Mouse (Mus musculus) right cerebral cortex, adult 18-20 months (tissue): ENCODE data around the gene Plch2.

Source experiments
- DNase-seq: peaks from one replicate; pipeline ENCODE4 v3.0.0; 2022; ENCODE audit warnings: mixed read lengths

Plch2 gene

GRCm38 (mm10) chr4:155019336-155019847 lies 37.2 kb downstream of the Plch2 start:
- DNase-seq: peak; percentile 64

- DNase-seq: no peak
These were observed 37.8 kb downstream of the Plch2 start for GRCm38 (mm10) chr4:155018601-155019335.

GRCm38 (mm10) chr4:155018066-155018465 lies 38.5 kb downstream of the Plch2 start:
- DNase-seq: no peak

- DNase-seq: no peak
These were observed 39.2 kb downstream of the Plch2 start for GRCm38 (mm10) chr4:155017253-155017878.

GRCm38 (mm10) chr4:155016807-155017206 lies 39.8 kb downstream of the Plch2 start:
- DNase-seq: no peak

- DNase-seq: no peak
These were observed 41.0 kb downstream of the Plch2 start for GRCm38 (mm10) chr4:155015550-155015949.

GRCm38 (mm10) chr4:155014791-155015190 lies 41.8 kb downstream of the Plch2 start:
- peak; percentile 84 for DNase-seq

- no peak for DNase-seq
These were observed 42.3 kb downstream of the Plch2 start for GRCm38 (mm10) chr4:155014244-155014643.

- DNase-seq: peak; percentile 52
These were observed 43.8 kb downstream of the Plch2 start for GRCm38 (mm10) chr4:155012788-155013187.

GRCm38 (mm10) chr4:155012115-155012514 lies 44.5 kb downstream of the Plch2 start:
- no peak for DNase-seq

GRCm38 (mm10) chr4:155011312-155012025 lies 45.1 kb downstream of the Plch2 start:
- DNase-seq: no peak

- DNase-seq: no peak
These were observed 45.7 kb downstream of the Plch2 start for GRCm38 (mm10) chr4:155010870-155011269.

GRCm38 (mm10) chr4:155009216-155009615 lies 47.4 kb downstream of the Plch2 start:
- DNase-seq: no peak

- no peak for DNase-seq
These were observed 48.5 kb downstream of the Plch2 start for GRCm38 (mm10) chr4:155008075-155008474.

- DNase-seq: no peak
These were observed 48.9 kb downstream of the Plch2 start for GRCm38 (mm10) chr4:155007641-155008040.

- DNase-seq: no peak
These were observed 50.3 kb downstream of the Plch2 start for GRCm38 (mm10) chr4:155006296-155006695.

- no peak for DNase-seq
These were observed 51.3 kb downstream of the Plch2 start for GRCm38 (mm10) chr4:155005278-155005677.

- DNase-seq: no peak
These were observed 57.2 kb downstream of the Plch2 start for GRCm38 (mm10) chr4:154999379-154999778.

- DNase-seq: no peak
These were observed 59.9 kb downstream of the Plch2 start for GRCm38 (mm10) chr4:154996572-154997154.

- DNase-seq: no peak
These were observed 61.7 kb downstream of the Plch2 start for GRCm38 (mm10) chr4:154994876-154995275.

GRCm38 (mm10) chr4:154986750-154987149 lies 69.8 kb downstream of the Plch2 start:
- DNase-seq: no peak

GRCm38 (mm10) chr4:154986096-154986495 lies 70.5 kb downstream of the Plch2 start:
- peak; percentile 72 for DNase-seq

- no peak for DNase-seq
These were observed 71.3 kb downstream of the Plch2 start for GRCm38 (mm10) chr4:154985151-154985777.
